Mouse (Mus musculus) embryo, embryonic 11.5 days (tissue): Measurements from ENCODE around the gene Tgfb1.

Experiments used
- DNase-seq: peaks from one replicate; pipeline ENCODE4 v3.0.0-alpha.2; 2012; ENCODE audit warnings: low read depth, low spot score

Gene Tgfb1

DNA sequence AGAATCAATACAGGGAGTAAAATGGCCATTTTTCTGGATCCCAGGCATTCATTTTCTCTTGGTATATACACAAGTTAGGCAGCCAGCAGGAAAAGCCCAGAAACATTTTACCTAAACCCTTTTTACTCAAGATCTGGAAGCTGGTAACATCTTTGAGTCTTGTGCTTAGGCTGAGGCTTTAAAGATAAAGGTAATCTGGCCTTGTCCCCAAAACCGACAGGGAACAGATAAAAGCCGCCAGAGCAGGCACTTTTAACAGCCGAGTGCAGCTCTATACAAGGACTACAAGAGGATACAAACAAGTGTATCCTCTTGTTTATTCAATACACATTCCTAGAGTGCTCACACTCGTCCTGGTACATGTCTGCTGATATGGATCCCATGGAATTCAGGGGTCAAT is 48.2 kb downstream of the Tgfb1 start:
- no peak for DNase-seq

DNA sequence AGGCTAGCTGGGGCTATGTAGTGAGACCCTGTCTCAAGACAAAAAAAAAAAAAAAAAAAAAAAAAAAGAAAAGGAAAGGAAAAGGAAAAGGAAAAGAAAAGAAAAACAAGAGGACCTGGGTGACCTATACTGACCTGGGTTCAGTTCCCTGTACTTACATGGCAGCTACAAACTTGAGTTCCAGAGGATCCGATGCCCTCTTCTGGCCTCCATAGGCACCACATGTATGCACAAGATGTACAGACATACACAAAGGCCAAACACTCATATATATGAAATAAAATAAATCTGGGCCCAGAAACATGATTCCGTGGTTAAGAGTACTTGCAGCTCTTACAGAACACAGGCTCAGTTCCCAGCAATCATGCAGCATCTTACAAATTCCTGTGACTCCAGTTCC is 50.1 kb downstream of the Tgfb1 start:
- DNase-seq = no peak

DNA sequence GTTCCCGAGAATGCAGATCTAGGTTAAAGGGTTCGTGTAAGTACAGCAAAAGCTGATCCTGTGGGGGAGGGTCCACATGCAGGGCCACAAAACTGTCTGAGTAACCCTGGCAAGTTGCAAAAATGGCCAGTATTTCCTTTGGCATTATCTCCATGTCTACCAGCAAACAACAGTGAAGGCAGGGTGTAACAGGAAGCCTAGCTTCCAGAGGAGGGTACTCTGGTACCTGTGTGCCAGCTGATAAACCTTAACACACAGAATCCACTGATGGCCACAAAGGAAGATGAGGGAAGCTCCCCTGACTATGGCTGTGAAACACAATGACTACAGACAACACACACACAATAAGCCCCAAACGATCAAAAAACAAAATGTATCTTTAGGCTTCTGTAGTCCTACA is 51.5 kb downstream of the Tgfb1 start:
- DNase-seq = no peak

DNA sequence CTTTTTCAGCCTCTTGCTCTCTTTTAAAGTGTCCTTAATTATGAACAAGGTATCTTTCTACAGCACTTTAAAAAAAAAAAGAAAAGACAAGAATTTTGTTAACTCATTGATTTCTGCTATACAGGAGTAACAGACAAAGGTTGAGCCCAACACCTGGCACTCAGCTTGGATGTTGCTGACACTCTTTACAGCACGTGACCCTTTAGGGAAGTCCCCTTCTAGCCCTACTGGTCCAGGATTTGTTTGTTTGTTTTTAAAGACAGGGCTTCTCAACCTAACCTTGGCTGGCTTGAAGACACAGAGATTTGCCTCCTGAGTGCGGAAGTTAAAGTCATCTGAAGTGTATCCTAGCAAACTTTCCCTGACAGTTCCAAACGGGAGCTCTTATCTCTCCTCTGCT is 60.0 kb downstream of the Tgfb1 start:
- no peak for DNase-seq

DNA sequence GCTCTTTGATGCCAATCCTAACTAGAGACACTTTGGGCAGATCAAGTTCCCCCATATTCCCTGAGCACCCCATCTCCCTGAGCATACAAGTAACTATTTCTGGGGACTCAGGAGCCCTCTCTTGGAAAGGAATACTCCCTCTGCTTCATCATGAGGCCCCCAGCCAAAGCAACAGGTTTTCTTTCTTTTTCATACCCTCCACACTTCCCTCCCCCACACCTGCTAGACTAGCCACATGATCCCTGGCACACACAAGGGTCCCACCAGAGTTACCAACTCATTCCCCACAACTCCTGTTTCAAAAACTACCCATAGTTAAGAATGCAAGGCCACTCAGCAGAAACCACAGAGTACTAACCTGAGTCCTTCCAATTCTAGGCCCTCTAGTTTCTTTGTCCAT is 66.3 kb downstream of the Tgfb1 start:
- DNase-seq = no peak

DNA sequence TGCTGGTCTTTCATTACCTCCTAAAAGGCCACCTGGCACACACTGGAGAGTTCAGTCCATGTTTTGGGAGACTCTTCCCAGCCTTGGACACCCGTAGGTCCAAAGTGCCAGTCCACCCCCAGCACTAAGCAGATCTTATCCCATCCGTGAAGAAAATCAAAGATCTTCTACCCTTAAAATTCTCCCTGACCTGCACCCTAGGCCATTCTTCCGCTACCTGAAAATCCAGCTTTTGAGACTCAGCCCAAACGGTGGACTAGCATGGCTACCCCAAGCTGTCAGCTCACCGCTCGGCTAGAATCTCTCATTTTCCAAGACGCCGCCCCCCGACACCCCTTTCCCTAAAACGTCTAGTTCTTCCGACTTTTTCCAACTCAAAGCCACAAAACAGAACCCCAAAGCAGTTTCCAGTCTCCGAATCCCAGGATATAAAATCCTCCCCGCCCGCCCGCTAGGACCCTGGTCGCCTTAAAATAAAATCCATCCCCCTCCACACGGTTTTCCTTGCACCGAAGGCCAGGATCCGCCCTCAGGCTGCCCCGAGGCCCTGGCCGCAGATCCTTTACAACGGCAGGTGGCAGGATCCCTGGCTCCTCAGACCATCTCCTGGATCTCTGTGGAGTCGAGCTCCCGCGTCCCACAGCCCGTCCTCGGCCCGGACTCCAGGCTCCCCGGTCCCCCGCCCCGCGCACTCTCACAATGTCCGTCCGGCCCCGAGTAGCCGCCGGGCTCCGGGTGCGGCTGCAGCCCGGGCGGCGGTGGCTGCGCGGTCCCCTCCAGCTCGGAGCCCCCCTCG is 67.0 kb downstream of the Tgfb1 start:
- no peak for DNase-seq

DNA sequence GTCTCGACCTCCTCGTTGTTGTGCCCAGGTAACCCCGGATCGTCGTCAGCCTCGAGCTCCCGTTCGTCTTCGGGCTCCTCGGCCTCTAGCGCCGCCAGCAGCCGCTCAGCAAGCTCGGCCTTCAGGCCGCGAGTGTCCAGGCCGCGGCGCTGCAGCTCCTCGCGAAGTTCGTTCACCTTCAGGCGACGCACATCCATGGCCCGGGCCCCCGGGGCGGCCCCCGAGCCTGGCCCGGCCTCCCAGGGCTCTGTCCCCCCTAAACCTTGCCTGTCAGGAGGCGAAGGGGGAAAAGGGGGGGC is 67.6 kb downstream of the Tgfb1 start:
- no peak for DNase-seq
